Mouse (Mus musculus) limb, embryonic 11.5 days (tissue): ENCODE measurements at regions not wholly inside any gene's neighbourhood (a gene's known extent, or its start where the extent isn't known, plus 50 kb on each side); places are given as distances from the start of the nearest gene placed in this dataset.

ENCODE experiments used
- ATAC-seq: fragments of 200-750 bp; cut with Nextera tagmentation; 2 replicates; pipeline ENCODE4 v1.8.0; 2017; ENCODE audit warnings: low read depth; ENCODE audit not compliant: insufficient number of reproducible peaks, low FRiP score, low TSS enrichment
- DNase-seq: peaks from one replicate; pipeline ENCODE4 v3.0.0-alpha.2; 2015; ENCODE audit warnings: low spot score
- H3K27ac ChIP-seq: fragments of 300-500 bp; sonication (generic); replicated peaks from 2 replicates; pipeline ENCODE4 v1.5.1; 2014; ENCODE audit warnings: low read depth, mild to moderate bottlenecking, low read length
- H3K27me3 ChIP-seq: fragments of 300-500 bp; sonication (generic); 2 replicates; pipeline ENCODE4 v1.6.1; 2014; ENCODE audit warnings: mild to moderate bottlenecking, low read length, mixed read lengths; ENCODE audit not compliant: control insufficient read depth, insufficient read depth
- H3K36me3 ChIP-seq: fragments of 300-500 bp; sonication (generic); 2 replicates; pipeline ENCODE4 v1.6.1; 2014; ENCODE audit warnings: mild to moderate bottlenecking, low read length, moderate library complexity, mixed read lengths; ENCODE audit not compliant: control insufficient read depth, insufficient read depth
- H3K4me1 ChIP-seq: fragments of 300-500 bp; sonication (generic); 2 replicates; pipeline ENCODE4 v1.6.1; 2014; ENCODE audit warnings: low read length, mixed read lengths; ENCODE audit not compliant: control insufficient read depth, insufficient read depth
- H3K4me2 ChIP-seq: fragments of 300-500 bp; sonication (generic); 2 replicates; pipeline ENCODE4 v1.6.1; 2014; ENCODE audit warnings: low read depth, mild to moderate bottlenecking, moderate library complexity; ENCODE audit not compliant: severe bottlenecking
- H3K4me3 ChIP-seq: fragments of 300-500 bp; sonication (generic); 2 replicates; pipeline ENCODE4 v1.5.1; 2014; ENCODE audit warnings: low read depth, low read length
- H3K9ac ChIP-seq: fragments of 300-500 bp; sonication (generic); 2 replicates; pipeline ENCODE4 v1.6.1; 2014; ENCODE audit warnings: mild to moderate bottlenecking, low read length
- H3K9me3 ChIP-seq: fragments of 300-500 bp; sonication (generic); 2 replicates; pipeline ENCODE4 v1.6.1; 2016; ENCODE audit warnings: low read length; ENCODE audit not compliant: control insufficient read depth
- WGBS: fragments of 180-500 bp; shearing (Covaris S2); extraction: QIAGEN DNeasy Blood & Tissue Kit; methylation state at CpG from one replicate; pipeline ENCODE4 v1.1.7; 2014; 5-methylcytosine and 5-hydroxymethylcytosine counted together

DNA sequence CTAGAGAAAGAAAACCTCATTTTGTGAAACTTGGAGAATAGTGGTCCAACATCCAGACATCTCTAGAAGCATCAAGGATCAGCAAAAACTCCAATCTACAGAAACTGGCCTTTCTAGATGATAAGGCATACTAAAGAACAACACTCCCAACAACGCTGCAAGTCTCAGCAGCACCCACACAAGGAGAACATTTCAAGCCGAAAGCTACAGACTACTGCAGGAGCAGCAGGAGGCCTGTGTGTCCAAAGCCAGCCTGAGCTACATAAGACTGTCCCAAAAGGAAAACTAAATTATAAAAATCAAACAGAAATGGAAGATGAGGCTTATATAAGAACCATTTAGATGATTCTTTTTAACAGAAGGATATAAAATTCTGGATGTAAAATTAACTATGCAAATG, 553.2 kb upstream of the Gm21961 start:
- H3K36me3 ChIP-seq = no peaks in the 10 kb centered on the region
- no peaks in the 10 kb centered on the region for H3K4me1 ChIP-seq
- no peak overlapping the region for H3K9ac ChIP-seq
- 93% methylated on average over 2 of the region's 2 CpGs for WGBS
- no peak for DNase-seq
- no peak for ATAC-seq
- H3K4me3 ChIP-seq = no peak overlapping the region
- H3K9me3 ChIP-seq = no peaks in the 10 kb centered on the region
- H3K4me2 ChIP-seq = no peak overlapping the region
- H3K27ac ChIP-seq = no peak overlapping the region
- no peaks in the 10 kb centered on the region for H3K27me3 ChIP-seq

DNA sequence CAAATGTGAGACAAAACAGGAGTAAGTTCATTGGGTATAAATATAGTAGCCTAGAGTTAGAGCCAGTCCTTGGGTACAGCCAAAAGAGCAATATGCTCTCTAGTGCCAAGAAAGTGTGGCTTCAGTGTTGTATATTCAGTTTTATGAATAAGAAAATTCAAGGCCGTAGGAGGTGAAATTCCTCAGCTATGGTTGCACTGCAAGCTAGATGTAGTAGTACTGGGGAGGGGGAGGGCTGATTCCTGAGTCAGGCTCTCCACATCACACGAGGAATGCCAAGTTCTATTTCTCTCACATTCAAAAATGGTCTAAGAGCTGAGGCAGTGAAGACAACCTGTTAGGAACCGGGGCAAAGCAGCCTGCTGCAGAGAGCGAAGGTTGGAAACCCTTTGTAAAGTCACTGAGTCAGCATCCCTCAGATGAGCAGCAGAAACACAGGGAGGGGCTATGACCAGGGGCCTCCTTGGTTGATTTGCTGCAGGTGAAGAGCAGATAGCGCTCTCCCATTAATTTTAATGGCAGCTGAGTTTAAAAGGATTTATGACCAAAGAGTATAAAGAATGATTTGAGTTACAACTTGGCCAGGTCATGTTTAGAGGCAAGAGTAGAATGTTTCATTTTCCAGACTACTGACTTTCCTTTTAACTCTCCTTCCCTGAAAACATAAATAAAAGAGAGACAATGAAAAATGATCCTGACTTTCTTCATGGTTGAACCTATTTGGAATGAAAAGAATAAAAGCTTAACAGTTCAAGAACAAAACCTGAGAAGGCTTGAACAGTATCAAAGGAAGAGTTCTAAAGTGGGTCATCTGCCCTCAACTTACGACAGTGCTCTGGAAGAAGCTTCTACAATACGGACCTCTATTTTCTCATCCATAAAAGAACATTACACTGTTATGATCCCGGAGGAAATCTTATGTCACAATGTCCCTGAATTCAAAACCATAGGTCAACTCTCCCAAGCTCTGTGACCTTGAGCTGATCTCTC, 543.4 kb upstream of the Gm21961 start:
- no peak overlapping the region for H3K27ac ChIP-seq
- H3K4me1 ChIP-seq = no peaks in the 10 kb centered on the region
- no peaks in the 10 kb centered on the region for H3K9me3 ChIP-seq
- no peaks in the 10 kb centered on the region for H3K36me3 ChIP-seq
- H3K27me3 ChIP-seq = no peaks in the 10 kb centered on the region
- no peak overlapping the region for H3K4me2 ChIP-seq
- ATAC-seq (no peak), DNase-seq (no peak)
- H3K4me3 ChIP-seq = no peak overlapping the region
- 77% methylated on average over 8 of the region's 8 CpGs for WGBS
- no peak overlapping the region for H3K9ac ChIP-seq

DNA sequence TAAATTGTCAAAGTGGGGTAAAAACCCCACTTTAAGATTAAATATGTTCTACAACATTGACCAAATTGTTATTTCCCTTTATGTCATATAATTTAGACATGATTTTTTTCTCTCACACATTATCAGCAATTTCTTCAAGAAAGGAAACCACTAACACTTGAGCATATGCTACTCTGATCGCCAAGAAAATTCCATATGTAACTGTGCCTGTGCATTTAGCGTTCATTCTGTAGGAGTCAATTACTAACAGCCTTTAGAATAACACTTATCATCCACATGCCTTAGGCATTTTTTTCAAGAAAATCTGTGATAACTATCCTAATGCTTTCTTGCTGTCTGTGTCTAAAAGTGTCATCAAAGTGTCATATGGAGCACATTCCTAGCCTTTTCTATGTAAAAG, 534.3 kb upstream of the Gm21961 start:
- H3K4me1 ChIP-seq = no peaks in the 10 kb centered on the region
- 81% methylated on average over 2 of the region's 2 CpGs for WGBS
- no peak overlapping the region for H3K9ac ChIP-seq
- no peaks in the 10 kb centered on the region for H3K36me3 ChIP-seq
- no peak overlapping the region for H3K4me2 ChIP-seq
- H3K4me3 ChIP-seq = no peak overlapping the region
- H3K9me3 ChIP-seq = no peaks in the 10 kb centered on the region
- H3K27me3 ChIP-seq = no peaks in the 10 kb centered on the region
- no peak for DNase-seq
- H3K27ac ChIP-seq = no peak overlapping the region
- no peak for ATAC-seq

DNA sequence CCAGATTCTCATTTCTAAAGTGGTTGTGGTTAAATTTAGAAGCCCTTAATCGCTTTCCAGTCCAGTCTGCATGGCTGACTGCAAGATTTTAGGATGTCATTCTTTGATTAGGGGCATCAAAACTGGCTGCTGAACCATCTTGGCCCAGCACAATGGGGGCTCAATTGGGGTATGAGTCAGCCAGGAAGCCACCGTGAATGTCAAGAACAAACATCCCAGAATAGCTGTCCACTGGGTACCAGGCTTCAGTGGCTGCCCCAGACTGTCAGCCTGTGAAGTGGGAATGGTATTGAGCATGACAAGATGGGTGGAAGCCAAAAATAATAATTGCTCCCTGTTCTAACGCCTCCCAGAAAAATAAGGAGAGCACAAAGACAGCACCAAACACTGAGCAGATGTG, 520.9 kb upstream of the Gm21961 start:
- Histone ChIP-seq H3K4me2 (no peak overlapping the region), H3K9ac (no peak overlapping the region), H3K9me3 (no peaks in the 10 kb centered on the region), H3K27ac (no peak overlapping the region), H3K4me3 (no peak overlapping the region), H3K36me3 (no peaks in the 10 kb centered on the region), H3K27me3 (no peaks in the 10 kb centered on the region), H3K4me1 (no peaks in the 10 kb centered on the region)
- DNase-seq (no peak), ATAC-seq (no peak)
- WGBS = 80% methylated on average over 3 of the region's 3 CpGs

DNA sequence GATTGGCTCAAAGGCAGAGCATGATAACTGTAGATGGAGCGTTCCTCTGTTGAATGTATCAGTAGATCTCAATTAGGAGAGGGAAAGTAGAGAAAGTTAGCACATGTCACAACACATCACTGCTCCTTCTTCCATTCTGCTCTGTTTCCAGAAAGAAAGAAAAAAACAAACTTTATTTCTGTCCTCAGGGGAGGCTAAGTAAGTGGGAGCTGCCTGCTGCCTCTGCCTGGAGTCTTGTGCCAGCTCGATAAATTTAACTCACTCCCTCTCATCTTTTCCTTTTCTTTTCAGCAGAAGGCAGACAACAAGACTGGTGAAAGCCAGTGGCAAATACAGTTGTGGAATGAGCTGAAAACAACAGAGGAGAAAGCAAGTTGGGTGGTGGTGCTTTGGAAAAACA, 517.5 kb upstream of the Gm21961 start:
- H3K36me3 ChIP-seq = no peaks in the 10 kb centered on the region
- ATAC-seq (no peak), DNase-seq (no peak)
- H3K9ac ChIP-seq = no peak overlapping the region
- H3K4me3 ChIP-seq = no peak overlapping the region
- no peak overlapping the region for H3K4me2 ChIP-seq
- no peaks in the 10 kb centered on the region for H3K4me1 ChIP-seq
- no peaks in the 10 kb centered on the region for H3K27me3 ChIP-seq
- WGBS = 85% methylated on average over 2 of the region's 2 CpGs
- H3K27ac ChIP-seq = no peak overlapping the region
- H3K9me3 ChIP-seq = no peaks in the 10 kb centered on the region

DNA sequence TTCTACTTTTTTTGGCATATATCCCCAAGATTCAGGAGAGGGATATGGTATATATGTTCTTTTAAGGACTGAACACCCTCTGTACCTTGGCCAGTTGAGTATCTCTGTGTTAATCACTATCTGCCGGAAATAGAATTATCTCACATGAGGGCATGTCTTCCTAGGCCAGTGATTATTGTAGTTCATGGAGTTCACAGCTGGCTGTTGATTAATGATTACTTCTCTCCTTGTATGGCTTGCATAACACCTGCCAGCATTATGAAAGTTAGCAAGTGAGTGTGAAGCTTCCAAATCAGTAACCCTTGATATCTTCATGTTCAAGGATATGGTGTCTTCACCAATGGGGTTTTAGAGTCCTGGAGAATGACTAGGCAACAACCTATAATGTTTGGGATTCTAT, 488.0 kb upstream of the Gm21961 start:
- no peak overlapping the region for H3K4me3 ChIP-seq
- H3K4me1 ChIP-seq = no peaks in the 10 kb centered on the region
- H3K9me3 ChIP-seq = no peaks in the 10 kb centered on the region
- no peak overlapping the region for H3K9ac ChIP-seq
- H3K36me3 ChIP-seq = no peaks in the 10 kb centered on the region
- 76% methylated on average over 1 of the region's 1 CpGs for WGBS
- DNase-seq = no peak
- H3K4me2 ChIP-seq = no peak overlapping the region
- no peak for ATAC-seq
- H3K27me3 ChIP-seq = no peaks in the 10 kb centered on the region
- H3K27ac ChIP-seq = no peak overlapping the region

DNA sequence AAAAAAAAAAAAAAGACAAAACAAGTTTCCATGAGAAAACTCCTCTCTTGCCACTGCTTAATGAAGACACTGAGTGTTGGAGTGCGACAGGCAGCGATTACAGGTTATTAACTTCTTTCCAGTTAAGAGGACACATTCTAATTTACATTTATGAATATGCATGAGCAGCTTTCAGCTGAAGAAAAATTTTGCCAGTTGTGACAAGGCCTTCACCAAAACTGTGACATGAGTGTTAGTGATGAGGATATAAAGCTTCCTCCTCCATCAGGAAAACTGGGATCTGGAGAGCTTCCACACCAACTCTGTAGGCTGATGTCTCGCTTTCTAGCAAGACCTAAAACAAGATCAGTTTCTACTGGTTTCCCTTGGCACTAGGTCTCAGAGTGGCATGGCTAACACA, 464.2 kb upstream of the Gm21961 start:
- DNase-seq (no peak), ATAC-seq (no peak)
- WGBS = 84% methylated on average over 3 of the region's 3 CpGs

DNA sequence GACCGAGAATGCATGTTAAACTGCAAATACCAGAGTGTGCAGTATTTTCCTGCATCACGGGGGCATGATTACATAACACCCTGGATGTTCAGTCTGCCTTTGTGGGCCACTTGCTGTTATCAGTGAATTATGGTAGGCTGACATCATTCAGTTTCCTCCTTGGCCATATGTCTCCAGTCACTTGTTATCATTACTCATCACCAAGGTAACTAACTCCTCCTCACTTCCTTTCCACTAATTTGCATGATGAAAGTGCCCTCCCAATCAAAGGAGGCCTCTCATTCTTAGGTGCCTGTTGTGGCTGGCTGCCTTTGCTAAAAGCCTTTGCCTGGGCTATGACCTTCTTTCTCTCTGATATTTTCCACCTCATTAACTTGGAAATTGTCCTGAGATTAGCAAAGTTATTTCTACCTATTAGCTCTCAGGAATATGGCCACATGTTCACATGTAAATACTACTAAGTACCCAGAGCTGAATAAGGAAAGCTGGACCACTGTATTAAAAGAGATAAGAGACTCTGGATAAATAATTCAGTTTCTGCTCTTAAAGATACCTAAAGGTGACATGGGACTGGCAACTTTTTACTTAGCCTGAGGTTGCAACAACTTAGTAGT, 440.6 kb upstream of the Gm21961 start:
- ATAC-seq = no peak
- Histone ChIP-seq H3K36me3 (no peaks in the 10 kb centered on the region), H3K27ac (no peak overlapping the region), H3K27me3 (no peaks in the 10 kb centered on the region), H3K4me2 (no peak overlapping the region), H3K4me3 (no peak overlapping the region), H3K9me3 (no peaks in the 10 kb centered on the region), H3K4me1 (no peaks in the 10 kb centered on the region), H3K9ac (no peak overlapping the region)
- DNase-seq = no peak
- 63% methylated on average over 2 of the region's 2 CpGs for WGBS

More for the DNA sequence above, 464.2 kb upstream of the Gm21961 start:
- Histone ChIP-seq H3K27ac (no peak overlapping the region), H3K4me3 (no peak overlapping the region), H3K27me3 (no peaks in the 10 kb centered on the region), H3K9me3 (no peaks in the 10 kb centered on the region), H3K9ac (no peak overlapping the region), H3K4me1 (no peaks in the 10 kb centered on the region), H3K4me2 (no peak overlapping the region), H3K36me3 (no peaks in the 10 kb centered on the region)
